Mouse (Mus musculus) heart, adult 2 months (tissue): ENCODE results near the gene Crnkl1.

Experiments
- CTCF ChIP-seq: fragments of 200-600 bp; IDR thresholded peaks from 2 replicates; pipeline ENCODE4 v1.8.1; 2022; ENCODE audit warnings: antibody characterized with exemption, mild to moderate bottlenecking, moderate library complexity
- POLR2A ChIP-seq: fragments of 200-500 bp; IDR thresholded peaks from 2 replicates; pipeline ENCODE4 v1.6.1; 2011; ENCODE audit warnings: mild to moderate bottlenecking, low read depth, low read length, control low read depth; ENCODE audit not compliant: insufficient read depth

GRCm38 (mm10) chr2:145884036-145884912 is 50.5 kb downstream of the Crnkl1 start:
- TF ChIP-seq POLR2A = peak; percentile 27; the same call in 1 of the 2 replicates
- TF ChIP-seq CTCF = no peak
